Mouse (Mus musculus): ENCODE results near the gene Zbtb43. TPM values are rescaled to one million over a fixed set of nuclear protein-coding genes. Genes with fewer than 3 reads are reported as not detected.

Gene Zbtb43
- polyA plus RNA-seq, 1 experiment from 2014 or later = 16.7 TPM

DNA sequence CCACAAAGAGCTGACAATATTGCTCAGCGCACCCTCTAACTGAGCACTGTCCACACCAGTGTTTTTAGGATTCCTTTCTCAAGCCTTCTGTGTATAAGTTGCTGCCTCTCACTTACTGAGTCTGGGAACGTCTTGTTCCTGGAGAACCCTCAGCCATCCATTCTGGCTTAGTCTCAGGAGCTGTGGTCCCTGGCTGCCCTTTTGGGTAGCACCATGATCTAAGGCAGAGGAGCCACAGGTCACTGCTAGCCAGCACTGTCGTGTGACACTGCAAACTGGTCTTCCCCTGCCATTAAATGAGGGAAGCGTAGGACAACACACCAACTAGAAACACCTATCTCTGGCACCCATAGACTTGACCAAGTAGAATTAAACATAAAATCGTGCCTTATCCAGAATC, 15.6 kb downstream of the Zbtb43 start:
- WGBS = 75% methylated on average over 5 of the region's 5 CpGs
- H3K4me3 ChIP-seq = no peak overlapping the region
- H3K9ac ChIP-seq = no peak overlapping the region
- H3K27ac ChIP-seq = peak overlapping the region; percentile 27
- no peak for ATAC-seq (ENCODE audit: borderline replicate concordance, extremely low read depth, low FRiP score, low TSS enrichment)
- peaks cover 22% of the 10 kb centered on the region for H3K4me1 ChIP-seq
- no peaks in the 10 kb centered on the region for H3K9me3 ChIP-seq
- no peaks in the 10 kb centered on the region for H3K27me3 ChIP-seq
- peaks cover 56% of the 10 kb centered on the region for H3K36me3 ChIP-seq
- no peak overlapping the region for H3K4me2 ChIP-seq

GRCm38 (mm10) chr2:33452140-33452539, 16.2 kb downstream of the Zbtb43 start:
- H3K9ac ChIP-seq = no peak overlapping the region
- WGBS = 35% methylated on average over 4 of the region's 4 CpGs
- no peaks in the 10 kb centered on the region for H3K9me3 ChIP-seq
- ATAC-seq (ENCODE audit: borderline replicate concordance, extremely low read depth, low FRiP score, low TSS enrichment) = peak; percentile 87
- H3K4me1 ChIP-seq = peaks cover 22% of the 10 kb centered on the region
- H3K36me3 ChIP-seq = peaks cover 56% of the 10 kb centered on the region
- no peak overlapping the region for H3K4me2 ChIP-seq
- H3K4me3 ChIP-seq = no peak overlapping the region
- peak overlapping the region; percentile 27 for H3K27ac ChIP-seq
- no peaks in the 10 kb centered on the region for H3K27me3 ChIP-seq

- Histone ChIP-seq H3K4me3 (no peak overlapping the region), H3K27ac (peak overlapping the region; percentile 27), H3K27me3 (no peaks in the 10 kb centered on the region), H3K4me1 (peaks cover 22% of the 10 kb centered on the region), H3K9me3 (no peaks in the 10 kb centered on the region), H3K36me3 (peaks cover 53% of the 10 kb centered on the region), H3K9ac (no peak overlapping the region), H3K4me2 (no peak overlapping the region)
- 70% methylated on average over 11 of the region's 11 CpGs for WGBS
- peak; percentile 57; the same call in 1 of the 2 replicates for ATAC-seq (ENCODE audit: borderline replicate concordance, extremely low read depth, low FRiP score, low TSS enrichment)
These were observed 17.1 kb downstream of the Zbtb43 start for GRCm38 (mm10) chr2:33451038-33451978.

DNA sequence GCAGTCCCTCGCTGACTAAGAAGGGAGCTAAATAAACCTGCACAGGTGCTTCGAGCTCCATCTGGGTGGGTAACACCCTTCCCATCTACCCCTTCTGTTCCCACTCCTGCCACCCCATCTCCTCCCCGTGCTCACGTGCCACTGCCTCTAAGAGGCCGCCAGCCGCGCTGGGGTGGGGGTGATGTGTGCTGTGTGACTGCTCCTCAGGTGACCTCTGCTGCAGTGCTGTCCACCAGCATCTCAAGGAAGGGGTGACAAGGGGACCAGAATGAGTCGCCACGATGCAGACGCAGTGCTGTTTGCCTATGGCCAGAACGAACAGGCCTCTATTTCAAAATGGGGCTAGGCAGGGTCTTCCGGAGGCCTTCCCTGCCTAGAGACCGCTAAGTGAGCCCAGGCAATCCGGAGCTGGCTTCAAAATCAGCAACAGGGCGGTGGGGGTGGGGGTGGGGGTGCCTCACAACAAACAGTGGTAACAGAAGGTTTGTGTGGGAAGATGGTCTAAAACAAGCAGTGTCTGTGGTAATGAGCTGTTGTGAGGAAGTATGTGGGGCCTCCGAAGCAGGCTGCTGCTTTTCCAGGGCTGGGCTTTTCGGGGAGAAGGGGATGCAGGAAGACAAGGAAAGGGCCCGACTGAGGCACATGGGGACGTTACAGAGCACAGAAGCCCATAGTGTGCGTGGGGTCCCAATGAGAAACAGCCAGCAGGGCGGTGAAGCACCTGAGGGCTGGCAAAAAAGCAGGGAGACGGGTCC, 19.1 kb downstream of the Zbtb43 start:
- H3K4me1 ChIP-seq = peaks cover 27% of the 10 kb centered on the region
- 87% methylated on average over 22 of the region's 22 CpGs for WGBS
- H3K36me3 ChIP-seq = peaks cover 42% of the 10 kb centered on the region

DNA sequence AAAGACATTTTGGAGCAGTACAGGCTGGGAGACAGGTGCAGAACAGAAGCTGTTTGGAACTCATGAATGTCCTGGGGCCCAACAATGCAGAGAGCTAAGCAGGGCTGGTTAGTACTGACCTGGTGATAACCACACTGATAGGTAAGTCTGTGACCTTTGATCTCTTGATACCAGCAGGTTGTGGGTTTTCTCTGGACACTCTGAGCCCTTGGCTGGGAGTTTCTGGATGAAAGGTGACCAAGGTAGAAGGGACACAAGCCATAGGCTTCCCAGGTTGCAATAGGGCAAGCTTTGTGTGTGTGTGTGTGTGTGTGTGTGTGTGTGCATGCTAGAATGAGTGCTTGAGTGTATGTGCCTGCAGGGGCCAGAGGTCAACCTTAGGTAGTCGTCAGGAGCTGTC, 21.6 kb downstream of the Zbtb43 start:
- 31% methylated on average over 1 of the region's 1 CpGs for WGBS
- Histone ChIP-seq H3K9ac (no peak overlapping the region), H3K36me3 (peaks cover 27% of the 10 kb centered on the region), H3K4me2 (no peak overlapping the region), H3K4me3 (no peak overlapping the region), H3K9me3 (no peaks in the 10 kb centered on the region), H3K27me3 (no peaks in the 10 kb centered on the region), H3K27ac (no peak overlapping the region), H3K4me1 (peaks cover 19% of the 10 kb centered on the region; the same call in 1 of the 2 replicates)
- no peak for ATAC-seq (ENCODE audit: borderline replicate concordance, extremely low read depth, low FRiP score, low TSS enrichment)

More for the DNA sequence above, 19.1 kb downstream of the Zbtb43 start:
- no peak overlapping the region for H3K4me3 ChIP-seq
- H3K27ac ChIP-seq = no peak overlapping the region
- H3K9me3 ChIP-seq = no peaks in the 10 kb centered on the region
- no peak overlapping the region for H3K9ac ChIP-seq
- H3K27me3 ChIP-seq = no peaks in the 10 kb centered on the region
- ATAC-seq (ENCODE audit: borderline replicate concordance, extremely low read depth, low FRiP score, low TSS enrichment) = no peak
- no peak overlapping the region for H3K4me2 ChIP-seq

- H3K4me3 ChIP-seq = no peak overlapping the region
- 88% methylated on average over 5 of the region's 5 CpGs for WGBS
- H3K9me3 ChIP-seq = no peaks in the 10 kb centered on the region
- H3K4me1 ChIP-seq = peaks cover 12% of the 10 kb centered on the region; the same call in 1 of the 2 replicates
- H3K27me3 ChIP-seq = no peaks in the 10 kb centered on the region
- no peak overlapping the region for H3K9ac ChIP-seq
- H3K27ac ChIP-seq = no peak overlapping the region
- no peak overlapping the region for H3K4me2 ChIP-seq
- no peak for ATAC-seq (ENCODE audit: borderline replicate concordance, extremely low read depth, low FRiP score, low TSS enrichment)
- H3K36me3 ChIP-seq = peaks cover 20% of the 10 kb centered on the region
These were observed 22.6 kb downstream of the Zbtb43 start for GRCm38 (mm10) chr2:33445741-33446140.

- Histone ChIP-seq H3K27ac (no peak overlapping the region; the same call in 1 of the 2 replicates), H3K4me3 (no peak overlapping the region), H3K4me1 (peaks cover 12% of the 10 kb centered on the region), H3K9ac (no peak overlapping the region), H3K9me3 (no peaks in the 10 kb centered on the region), H3K36me3 (peaks cover 13% of the 10 kb centered on the region), H3K27me3 (no peaks in the 10 kb centered on the region), H3K4me2 (no peak overlapping the region)
- ATAC-seq (ENCODE audit: borderline replicate concordance, extremely low read depth, low FRiP score, low TSS enrichment) = no peak
These were observed 23.5 kb downstream of the Zbtb43 start for GRCm38 (mm10) chr2:33444862-33445261.

DNA sequence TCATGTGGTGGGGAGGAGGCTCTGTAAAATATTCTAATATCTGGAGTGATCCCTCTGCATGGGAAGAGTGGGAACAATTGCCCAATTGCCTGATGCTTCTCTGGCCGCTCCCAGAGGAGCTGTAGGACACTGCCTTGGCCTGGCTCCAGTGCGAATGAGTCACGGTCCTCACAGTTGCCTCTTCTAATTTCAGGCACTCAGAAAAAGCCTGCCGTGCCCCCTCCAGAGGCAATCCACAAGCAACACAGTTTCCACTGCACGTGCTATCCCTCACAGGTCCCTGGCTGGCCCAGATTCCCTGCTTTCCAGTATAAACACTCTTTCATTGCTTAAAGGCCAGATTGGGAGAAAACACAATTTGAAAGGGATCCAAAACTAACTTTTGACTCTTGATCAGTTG, 24.0 kb downstream of the Zbtb43 start:
- Histone ChIP-seq H3K4me3 (no peak overlapping the region), H3K4me2 (no peak overlapping the region), H3K9ac (no peak overlapping the region), H3K36me3 (peaks cover 9% of the 10 kb centered on the region), H3K27me3 (no peaks in the 10 kb centered on the region), H3K4me1 (peaks cover 16% of the 10 kb centered on the region), H3K9me3 (no peaks in the 10 kb centered on the region), H3K27ac (no peak overlapping the region)
- ATAC-seq (ENCODE audit: borderline replicate concordance, extremely low read depth, low FRiP score, low TSS enrichment) = peak; percentile 64; the same call in 1 of the 2 replicates
- WGBS = 40% methylated on average over 5 of the region's 5 CpGs

DNA sequence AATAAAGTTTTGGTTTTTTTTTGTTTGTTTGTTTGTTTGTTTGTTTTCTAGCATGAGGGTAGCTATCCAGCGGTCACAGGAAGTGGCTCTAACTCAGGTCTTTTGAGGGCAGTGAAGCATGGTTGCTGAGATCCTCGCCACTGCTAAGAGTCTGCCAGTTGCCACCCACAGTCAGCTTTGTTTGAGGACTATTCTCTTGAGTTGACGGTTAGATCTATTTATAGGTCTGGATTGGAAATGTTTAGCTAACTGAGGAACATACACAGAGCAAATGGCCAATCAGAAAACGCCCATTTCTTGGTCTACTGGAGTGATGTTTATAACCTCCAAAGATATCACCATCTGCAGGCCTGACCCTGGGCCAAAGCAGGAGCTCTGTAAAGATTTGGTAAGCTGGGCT, 25.7 kb downstream of the Zbtb43 start:
- Histone ChIP-seq H3K36me3 (no peaks in the 10 kb centered on the region), H3K4me1 (peaks cover 16% of the 10 kb centered on the region), H3K9me3 (no peaks in the 10 kb centered on the region), H3K9ac (no peak overlapping the region), H3K27me3 (no peaks in the 10 kb centered on the region), H3K4me2 (no peak overlapping the region), H3K4me3 (no peak overlapping the region), H3K27ac (no peak overlapping the region)
- ATAC-seq (ENCODE audit: borderline replicate concordance, extremely low read depth, low FRiP score, low TSS enrichment) = no peak
- 38% methylated on average over 4 of the region's 4 CpGs for WGBS

GRCm38 (mm10) chr2:33440893-33441292, 27.5 kb downstream of the Zbtb43 start:
- WGBS = 25% methylated on average over 4 of the region's 4 CpGs
- Histone ChIP-seq H3K9ac (no peak overlapping the region), H3K4me1 (peaks cover 23% of the 10 kb centered on the region), H3K27ac (no peak overlapping the region), H3K4me2 (no peak overlapping the region), H3K36me3 (no peaks in the 10 kb centered on the region), H3K4me3 (no peak overlapping the region), H3K9me3 (no peaks in the 10 kb centered on the region), H3K27me3 (no peaks in the 10 kb centered on the region)
- ATAC-seq (ENCODE audit: borderline replicate concordance, extremely low read depth, low FRiP score, low TSS enrichment) = no peak

- H3K27me3 ChIP-seq = no peaks in the 10 kb centered on the region
- 21% methylated on average over 9 of the region's 9 CpGs for WGBS
- peaks cover 31% of the 10 kb centered on the region for H3K4me1 ChIP-seq
- no peaks in the 10 kb centered on the region for H3K9me3 ChIP-seq
- no peak overlapping the region for H3K27ac ChIP-seq
- no peak overlapping the region for H3K4me3 ChIP-seq
- H3K36me3 ChIP-seq = no peaks in the 10 kb centered on the region
- no peak for ATAC-seq (ENCODE audit: borderline replicate concordance, extremely low read depth, low FRiP score, low TSS enrichment)
- no peak overlapping the region for H3K9ac ChIP-seq
- H3K4me2 ChIP-seq = no peak overlapping the region
These were observed 28.2 kb downstream of the Zbtb43 start for GRCm38 (mm10) chr2:33439980-33440670.

Data from lung, embryonic 15.5 days (tissue).